Mouse (Mus musculus): ENCODE data around the gene Dennd1b.

GRCm38 (mm10) chr1:138967450-138967849, 4.2 kb downstream of the Dennd1b start:
- TF ChIP-seq CTCF (IDR thresholded peaks at IDR 0.05; ENCODE audit: extremely low read depth, insufficient read depth, insufficient read length, insufficient replicate concordance), result no peak
- no peak for TF ChIP-seq POLR2A (IDR thresholded peaks at IDR 0.05; ENCODE audit: low read depth, low read length)
